Mouse (Mus musculus): ENCODE measurements around the gene Pdk2. TPM values are rescaled to one million over a fixed set of nuclear protein-coding genes. Genes with fewer than 3 reads are reported as not detected.

The Pdk2 gene
- polyA plus RNA-seq, 1 experiment from 2014 or later = 16.2 TPM

GRCm38 (mm10) chr11:94987341-94987740, 53.8 kb downstream of the Pdk2 start:
- 50% methylated on average over 6 of the region's 6 CpGs for WGBS (ENCODE audit: insufficient replicate concordance)
- no peaks in the 10 kb centered on the region for H3K27me3 ChIP-seq (ENCODE audit: insufficient read depth, low read length)
- no peaks in the 10 kb centered on the region for H3K36me3 ChIP-seq (replicated peaks; ENCODE audit: insufficient read depth, low read length)
- H3K4me1 ChIP-seq (ENCODE audit: insufficient read depth) = peaks cover 48% of the 10 kb centered on the region
- ATAC-seq = no peak
- H3K4me3 ChIP-seq (ENCODE audit: low read depth, low read length) = no peak overlapping the region
- H3K9ac ChIP-seq (replicated peaks) = peak overlapping the region; percentile 30; the same call in 1 of the 2 replicates
- H3K4me2 ChIP-seq (ENCODE audit: low read depth, low read length) = peak overlapping the region; percentile 20
- no peak for TF ChIP-seq CTCF (IDR thresholded peaks at IDR 0.05; ENCODE audit: low read depth)
- no peak for TF ChIP-seq EP300 (IDR thresholded peaks at IDR 0.05; ENCODE audit: low read depth)
- no peaks in the 10 kb centered on the region for H3K9me3 ChIP-seq (ENCODE audit: low read length)
- peak overlapping the region; percentile 49; the same call in 1 of the 2 replicates for H3K27ac ChIP-seq (ENCODE audit: low read depth)
- DNase-seq = no peak

- Histone ChIP-seq H3K9me3 (ENCODE audit: low read length) (no peaks in the 10 kb centered on the region), H3K27me3 (ENCODE audit: insufficient read depth, low read length) (no peaks in the 10 kb centered on the region), H3K36me3 (replicated peaks; ENCODE audit: insufficient read depth, low read length) (no peaks in the 10 kb centered on the region), H3K27ac (ENCODE audit: low read depth) (no peak overlapping the region), H3K4me3 (ENCODE audit: low read depth, low read length) (no peak overlapping the region), H3K9ac (replicated peaks) (no peak overlapping the region), H3K4me1 (ENCODE audit: insufficient read depth) (peaks cover 44% of the 10 kb centered on the region), H3K4me2 (ENCODE audit: low read depth, low read length) (no peak overlapping the region)
- TF ChIP-seq CTCF (IDR thresholded peaks at IDR 0.05; ENCODE audit: low read depth) (no peak), EP300 (IDR thresholded peaks at IDR 0.05; ENCODE audit: low read depth) (no peak)
- WGBS (ENCODE audit: insufficient replicate concordance) = 46% methylated on average over 2 of the region's 2 CpGs
- no peak for DNase-seq
- no peak for ATAC-seq
Observed at GRCm38 (mm10) chr11:94986435-94986834, 54.7 kb downstream of the Pdk2 start.

DNA sequence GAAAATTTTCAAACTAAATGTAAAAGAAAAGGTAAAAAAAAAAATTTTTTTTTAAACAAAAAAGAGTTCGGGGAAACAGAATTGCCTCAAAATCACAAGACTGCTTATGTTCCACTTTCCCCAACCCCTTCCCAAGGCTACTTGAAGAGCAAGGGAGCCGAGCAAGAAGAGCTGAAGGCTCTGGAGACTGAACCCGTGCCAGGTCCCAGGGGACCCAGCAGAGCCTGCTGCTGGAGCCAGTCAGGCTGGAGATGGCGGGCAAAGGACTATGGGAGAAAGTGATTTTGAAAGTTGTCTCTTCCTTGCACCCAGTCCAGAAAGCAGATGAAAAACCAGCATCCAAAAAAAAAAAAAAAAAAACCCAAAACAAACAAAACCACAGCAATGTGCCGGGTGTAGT, 55.3 kb downstream of the Pdk2 start:
- DNase-seq = no peak
- Histone ChIP-seq H3K4me3 (ENCODE audit: low read depth, low read length) (no peak overlapping the region), H3K9me3 (ENCODE audit: low read length) (no peaks in the 10 kb centered on the region), H3K9ac (replicated peaks) (no peak overlapping the region), H3K4me1 (ENCODE audit: insufficient read depth) (peaks cover 44% of the 10 kb centered on the region), H3K27me3 (ENCODE audit: insufficient read depth, low read length) (no peaks in the 10 kb centered on the region), H3K27ac (ENCODE audit: low read depth) (no peak overlapping the region), H3K36me3 (replicated peaks; ENCODE audit: insufficient read depth, low read length) (no peaks in the 10 kb centered on the region), H3K4me2 (ENCODE audit: low read depth, low read length) (no peak overlapping the region)
- no peak for TF ChIP-seq CTCF (IDR thresholded peaks at IDR 0.05; ENCODE audit: low read depth)
- TF ChIP-seq EP300 (IDR thresholded peaks at IDR 0.05; ENCODE audit: low read depth) = no peak
- WGBS (ENCODE audit: insufficient replicate concordance) = 73% methylated on average over 5 of the region's 5 CpGs
- no peak for ATAC-seq

DNA sequence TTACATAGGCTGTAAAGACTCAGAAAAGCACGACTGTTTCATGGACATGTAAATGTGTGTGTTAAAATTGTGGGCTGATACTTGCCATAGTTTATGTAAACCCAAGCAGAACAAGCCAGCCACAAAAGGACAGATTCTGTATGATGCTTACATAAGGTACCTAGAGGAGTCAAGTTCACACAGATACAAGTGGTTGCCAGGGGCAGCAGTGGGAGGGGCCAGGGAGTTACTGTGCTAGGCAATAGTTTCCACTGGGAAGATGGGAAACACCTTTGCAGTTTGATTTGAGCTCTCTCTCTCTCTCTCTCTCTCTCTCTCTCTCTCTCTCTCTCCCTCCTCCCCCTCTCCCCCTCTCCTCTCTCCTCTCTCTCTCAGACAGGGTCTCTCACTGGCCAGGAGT, 56.0 kb downstream of the Pdk2 start:
- TF ChIP-seq CTCF (IDR thresholded peaks at IDR 0.05; ENCODE audit: low read depth) = no peak
- TF ChIP-seq EP300 (IDR thresholded peaks at IDR 0.05; ENCODE audit: low read depth) = no peak
- H3K9ac ChIP-seq (replicated peaks) = no peak overlapping the region
- H3K4me3 ChIP-seq (ENCODE audit: low read depth, low read length) = no peak overlapping the region
- no peak for ATAC-seq
- H3K4me2 ChIP-seq (ENCODE audit: low read depth, low read length) = no peak overlapping the region
- no peaks in the 10 kb centered on the region for H3K9me3 ChIP-seq (ENCODE audit: low read length)
- H3K36me3 ChIP-seq (replicated peaks; ENCODE audit: insufficient read depth, low read length) = no peaks in the 10 kb centered on the region
- no peak overlapping the region for H3K27ac ChIP-seq (ENCODE audit: low read depth)
- peaks cover 39% of the 10 kb centered on the region for H3K4me1 ChIP-seq (ENCODE audit: insufficient read depth)
- H3K27me3 ChIP-seq (ENCODE audit: insufficient read depth, low read length) = no peaks in the 10 kb centered on the region
- 38% methylated on average over 1 of the region's 1 CpGs for WGBS (ENCODE audit: insufficient replicate concordance)
- DNase-seq = no peak

- no peak for TF ChIP-seq CTCF (IDR thresholded peaks at IDR 0.05; ENCODE audit: low read depth)
- 0 out of 2 replicates have a peak, but pooled peaks have one; percentile 19 for TF ChIP-seq EP300 (IDR thresholded peaks at IDR 0.05; ENCODE audit: low read depth)
- 65% methylated on average over 11 of the region's 11 CpGs for WGBS (ENCODE audit: insufficient replicate concordance)
- ATAC-seq (peak; percentile 47), DNase-seq (no peak)
- H3K27me3 ChIP-seq (ENCODE audit: insufficient read depth, low read length) = no peaks in the 10 kb centered on the region
- H3K36me3 ChIP-seq (replicated peaks; ENCODE audit: insufficient read depth, low read length) = no peaks in the 10 kb centered on the region
- H3K9me3 ChIP-seq (ENCODE audit: low read length) = no peaks in the 10 kb centered on the region
- H3K9ac ChIP-seq (replicated peaks) = no peak overlapping the region
- peak overlapping the region; percentile 26; the same call in 1 of the 2 replicates for H3K4me3 ChIP-seq (ENCODE audit: low read depth, low read length)
- H3K4me2 ChIP-seq (ENCODE audit: low read depth, low read length) = peak overlapping the region; percentile 65
- H3K4me1 ChIP-seq (ENCODE audit: insufficient read depth) = peaks cover 13% of the 10 kb centered on the region
- H3K27ac ChIP-seq (ENCODE audit: low read depth) = no peak overlapping the region
Observed at GRCm38 (mm10) chr11:94979462-94980179, 61.5 kb downstream of the Pdk2 start.

DNA sequence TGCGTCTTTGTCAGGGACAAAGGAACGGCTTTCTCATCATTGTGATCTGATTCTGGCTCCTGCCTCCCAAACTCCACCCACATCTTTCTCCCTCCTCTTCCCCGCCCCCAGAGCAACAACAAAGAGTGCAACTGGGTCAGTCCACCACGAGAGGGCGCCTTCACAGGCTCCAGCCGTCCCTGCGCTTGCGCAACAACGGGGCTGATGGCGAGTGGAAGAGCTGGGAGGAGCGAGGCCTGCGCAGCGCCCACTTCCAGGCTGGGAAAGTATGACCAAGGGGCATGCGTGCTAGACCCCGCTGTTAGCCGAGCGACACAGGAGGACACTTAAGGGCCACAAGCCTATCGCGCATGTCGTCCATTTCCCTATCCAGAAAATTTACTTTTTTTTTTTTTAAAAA, 62.2 kb downstream of the Pdk2 start:
- peak overlapping the region; percentile 26 for H3K4me3 ChIP-seq (ENCODE audit: low read depth, low read length)
- TF ChIP-seq EP300 (IDR thresholded peaks at IDR 0.05; ENCODE audit: low read depth) = 0 out of 2 replicates have a peak, but pooled peaks have one; percentile 32
- peak; percentile 100 for TF ChIP-seq CTCF (IDR thresholded peaks at IDR 0.05; ENCODE audit: low read depth)
- H3K9ac ChIP-seq (replicated peaks) = no peak overlapping the region
- H3K36me3 ChIP-seq (replicated peaks; ENCODE audit: insufficient read depth, low read length) = no peaks in the 10 kb centered on the region
- ATAC-seq (peak; percentile 92), DNase-seq (peak; percentile 97)
- peak overlapping the region; percentile 65 for H3K4me2 ChIP-seq (ENCODE audit: low read depth, low read length)
- peaks cover 8% of the 10 kb centered on the region for H3K4me1 ChIP-seq (ENCODE audit: insufficient read depth)
- H3K27me3 ChIP-seq (ENCODE audit: insufficient read depth, low read length) = no peaks in the 10 kb centered on the region
- no peaks in the 10 kb centered on the region for H3K9me3 ChIP-seq (ENCODE audit: low read length)
- H3K27ac ChIP-seq (ENCODE audit: low read depth) = no peak overlapping the region
- WGBS (ENCODE audit: insufficient replicate concordance) = under 1% methylated on average over 20 of the region's 20 CpGs
